Mouse (Mus musculus): ENCODE results near the gene Olfr1301. TPM values are rescaled to one million over a fixed set of nuclear protein-coding genes. Genes with fewer than 3 reads are reported as not detected.

Gene Olfr1301
- polyA plus RNA-seq (2015; fragmentation: Nextera tagmentation; extraction: Ambion mirVana): not detected in 2 replicates

GRCm38 (mm10) chr2:111750706-111751105, at the start of gene Olfr1301:
Gene Olfr1301 (plus strand): TSS chr2:111751006.
- no peak within 1 kb of the TSS for H3K9ac ChIP-seq (ENCODE audit: low read depth, low read length)
- H3K4me1 ChIP-seq (ENCODE audit: control insufficient read depth, insufficient read depth, low read depth, low read length): no peaks in the 10 kb centered on the region

GRCm38 (mm10) chr2:111726739-111727138, 24.1 kb upstream of the Olfr1301 start:
- no peak overlapping the region for H3K4me2 ChIP-seq (ENCODE audit: low read length)
- no peak overlapping the region for H3K9ac ChIP-seq (ENCODE audit: low read depth, low read length)
- no peaks in the 10 kb centered on the region for H3K36me3 ChIP-seq (ENCODE audit: control insufficient read depth, insufficient read depth, low read length)
- H3K4me1 ChIP-seq (ENCODE audit: control insufficient read depth, insufficient read depth, low read depth, low read length): no peaks in the 10 kb centered on the region
- H3K4me3 ChIP-seq (ENCODE audit: low read length): no peak overlapping the region
- ATAC-seq: no peak
- H3K27ac ChIP-seq (ENCODE audit: low read depth, low read length): no peak overlapping the region
- H3K9me3 ChIP-seq (ENCODE audit: control insufficient read depth, low read length): no peaks in the 10 kb centered on the region
- H3K27me3 ChIP-seq (replicated peaks; ENCODE audit: control insufficient read depth, insufficient read depth, low read length): no peaks in the 10 kb centered on the region

More at GRCm38 (mm10) chr2:111750706-111751105, at the start of gene Olfr1301:
- Histone ChIP-seq H3K9me3 (ENCODE audit: control insufficient read depth, low read length) (no peaks in the 10 kb centered on the region), H3K4me3 (ENCODE audit: low read length) (no peak within 1 kb of the TSS), H3K36me3 (ENCODE audit: control insufficient read depth, insufficient read depth, low read length) (no peaks in the 10 kb centered on the region), H3K4me2 (ENCODE audit: low read length) (no peak within 1 kb of the TSS), H3K27me3 (replicated peaks; ENCODE audit: control insufficient read depth, insufficient read depth, low read length) (no peaks in the 10 kb centered on the region), H3K27ac (ENCODE audit: low read depth, low read length) (no peak within 1 kb of the TSS)
- no peak for ATAC-seq
- WGBS: 87% methylated on average over 3 of the region's 3 CpGs

GRCm38 (mm10) chr2:111777129-111777528, 26.3 kb downstream of the Olfr1301 start, which contains the start of gene Olfr1302:
Gene Olfr1302 (plus strand): TSS chr2:111777429.
- Histone ChIP-seq H3K9ac (ENCODE audit: low read depth, low read length) (no peak within 1 kb of the TSS), H3K4me1 (ENCODE audit: control insufficient read depth, insufficient read depth, low read depth, low read length) (no peaks in the 10 kb centered on the region), H3K27ac (ENCODE audit: low read depth, low read length) (no peak within 1 kb of the TSS), H3K4me3 (ENCODE audit: low read length) (no peak within 1 kb of the TSS), H3K36me3 (ENCODE audit: control insufficient read depth, insufficient read depth, low read length) (no peaks in the 10 kb centered on the region), H3K4me2 (ENCODE audit: low read length) (no peak within 1 kb of the TSS), H3K9me3 (ENCODE audit: control insufficient read depth, low read length) (no peaks in the 10 kb centered on the region), H3K27me3 (replicated peaks; ENCODE audit: control insufficient read depth, insufficient read depth, low read length) (no peaks in the 10 kb centered on the region)
- ATAC-seq: no peak
- WGBS: 75% methylated on average over 2 of the region's 2 CpGs

Other genes starting within 250 kb of the Olfr1301 start
- not detected in 2 replicates for gene Olfr1293-ps, start 225.8 kb upstream of the Olfr1301 start, polyA plus RNA-seq (2015; fragmentation: Nextera tagmentation; extraction: Ambion mirVana)
- gene Olfr1294, start 210.7 kb upstream of the Olfr1301 start, polyA plus RNA-seq (2015; fragmentation: Nextera tagmentation; extraction: Ambion mirVana): not detected in 2 replicates
- not detected in 2 replicates for gene Olfr1295, start 181.3 kb upstream of the Olfr1301 start, polyA plus RNA-seq (2015; fragmentation: Nextera tagmentation; extraction: Ambion mirVana)
- not detected in 2 replicates for gene Olfr1297, start 124.5 kb upstream of the Olfr1301 start, polyA plus RNA-seq (2015; fragmentation: Nextera tagmentation; extraction: Ambion mirVana)
- gene Olfr1298, start 101.8 kb upstream of the Olfr1301 start, polyA plus RNA-seq (2015; fragmentation: Nextera tagmentation; extraction: Ambion mirVana): not detected in 2 replicates
- gene Olfr1299, start 89.6 kb upstream of the Olfr1301 start, polyA plus RNA-seq (2015; fragmentation: Nextera tagmentation; extraction: Ambion mirVana): not detected in 2 replicates
- not detected in 2 replicates for gene Olfr1302, start 26.4 kb downstream of the Olfr1301 start, polyA plus RNA-seq (2015; fragmentation: Nextera tagmentation; extraction: Ambion mirVana)
- not detected in 2 replicates for gene Olfr1303, start 69.3 kb downstream of the Olfr1301 start, polyA plus RNA-seq (2015; fragmentation: Nextera tagmentation; extraction: Ambion mirVana)
- gene Olfr1305, start 126.1 kb downstream of the Olfr1301 start, polyA plus RNA-seq (2015; fragmentation: Nextera tagmentation; extraction: Ambion mirVana): not detected in 2 replicates
- gene Olfr1306, start 165.3 kb downstream of the Olfr1301 start, polyA plus RNA-seq (2015; fragmentation: Nextera tagmentation; extraction: Ambion mirVana): not detected in 2 replicates
- 0.01 TPM in 1 of 2 replicates, not detected in the other for gene Olfr1307, start 198.4 kb downstream of the Olfr1301 start, polyA plus RNA-seq (2015; fragmentation: Nextera tagmentation; extraction: Ambion mirVana)
- gene Olfr1308, start 213.9 kb downstream of the Olfr1301 start, polyA plus RNA-seq (2015; fragmentation: Nextera tagmentation; extraction: Ambion mirVana): not detected in 2 replicates
- not detected in 2 replicates for gene Olfr1309, start 239.3 kb downstream of the Olfr1301 start, polyA plus RNA-seq (2015; fragmentation: Nextera tagmentation; extraction: Ambion mirVana)

Measured in hindbrain, embryonic 16.5 days (tissue).